Mouse (Mus musculus) testis, adult 2 months (tissue): ENCODE measurements around the gene Mtch1. TPM values are rescaled to one million over a fixed set of nuclear protein-coding genes. Genes with fewer than 3 reads are reported as not detected.

Experiments
- H3K27ac ChIP-seq: fragments of 200-500 bp; 2 replicates; pipeline ENCODE4 v1.5.1; 2012; ENCODE audit warnings: low read depth, low read length; ENCODE audit not compliant: control insufficient read depth, insufficient read depth
- H3K27me3 ChIP-seq: fragments of 200-500 bp; 2 replicates; pipeline ENCODE4 v1.6.1; 2012; ENCODE audit warnings: mild to moderate bottlenecking, low read length, moderate library complexity; ENCODE audit not compliant: control insufficient read depth, insufficient read depth
- H3K36me3 ChIP-seq: fragments of 200-500 bp; 2 replicates; pipeline ENCODE4 v1.6.1; 2012; ENCODE audit warnings: mild to moderate bottlenecking, low read length; ENCODE audit not compliant: control insufficient read depth, insufficient read depth
- H3K4me1 ChIP-seq: fragments of 200-500 bp; 2 replicates; pipeline ENCODE4 v1.6.1; 2012; ENCODE audit warnings: low read length; ENCODE audit not compliant: control insufficient read depth, insufficient read depth
- H3K4me3 ChIP-seq: fragments of 200-500 bp; 2 replicates; pipeline ENCODE4 v1.5.1; 2012; ENCODE audit warnings: low read depth, mild to moderate bottlenecking, low read length, moderate library complexity, mixed read lengths; ENCODE audit not compliant: control insufficient read depth
- CTCF ChIP-seq: fragments of 200-500 bp; IDR thresholded peaks from 2 replicates; pipeline ENCODE4 v1.5.1; 2012; ENCODE audit warnings: low read depth, mild to moderate bottlenecking, inconsistent platforms, low read length, moderate library complexity; ENCODE audit not compliant: control insufficient read depth, insufficient read depth, insufficient replicate concordance
- POLR2A ChIP-seq: fragments of 200-500 bp; IDR thresholded peaks from 2 replicates; pipeline ENCODE4 v1.6.1; 2012; ENCODE audit warnings: low read depth, mild to moderate bottlenecking, inconsistent platforms, low read length, moderate library complexity; ENCODE audit not compliant: control insufficient read depth
- polyA plus RNA-seq: library from polyadenylated mRNA; depleted of rRNA; stranded (reverse); fragments of >200 nt; gene quantifications from 2 replicates; pipeline ENCODE4 v1.2.3, GENCODE M21; 2012

The Mtch1 gene
- polyA plus RNA-seq, 1 experiment: 43.5 TPM

DNA sequence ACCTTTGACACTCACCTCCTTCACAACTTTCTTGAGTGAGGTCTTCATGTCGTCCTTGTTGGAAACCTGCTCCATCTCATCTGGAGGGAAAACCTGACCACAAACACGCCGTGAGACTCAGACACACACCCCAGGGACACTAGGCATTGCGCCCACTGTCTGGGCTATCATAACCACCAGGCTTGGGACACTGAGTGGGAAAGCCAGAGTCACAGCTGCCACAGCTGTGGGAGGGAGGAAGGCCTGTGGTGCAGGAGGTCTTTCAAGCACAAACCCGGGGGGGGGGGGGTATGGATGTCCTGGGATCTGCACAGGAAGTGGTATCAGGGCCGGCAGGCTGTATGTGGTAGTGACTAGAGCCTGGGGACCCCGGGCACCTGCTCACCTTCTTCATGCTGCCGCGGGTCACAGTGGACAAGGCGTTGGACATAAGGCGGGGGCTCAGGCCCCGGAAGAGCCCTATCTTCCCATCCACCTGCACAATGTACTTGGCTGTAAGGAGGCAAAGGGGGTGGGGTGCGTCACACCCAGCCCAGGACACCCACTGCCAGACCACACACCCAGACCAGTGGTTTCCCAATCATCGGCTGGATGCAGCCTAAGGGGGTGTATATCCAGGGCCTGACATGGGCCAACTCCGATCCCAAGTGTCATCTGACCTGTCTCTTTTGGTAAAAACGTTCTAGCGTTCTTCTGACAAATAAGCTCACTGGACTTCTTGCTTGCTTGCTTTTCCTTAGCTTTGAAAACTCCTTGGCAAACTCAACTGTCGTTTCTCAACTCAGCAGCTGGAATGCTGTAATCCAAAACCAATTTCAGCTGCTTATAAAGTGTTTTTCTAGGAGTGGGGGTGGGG is 7.1 kb downstream of the Mtch1 start:
- Histone ChIP-seq H3K4me1 (peaks cover 17% of the 10 kb centered on the region), H3K27ac (no peak overlapping the region), H3K36me3 (no peaks in the 10 kb centered on the region), H3K27me3 (no peaks in the 10 kb centered on the region), H3K4me3 (no peak overlapping the region)
- no peak for TF ChIP-seq POLR2A
- TF ChIP-seq CTCF: no peak

DNA sequence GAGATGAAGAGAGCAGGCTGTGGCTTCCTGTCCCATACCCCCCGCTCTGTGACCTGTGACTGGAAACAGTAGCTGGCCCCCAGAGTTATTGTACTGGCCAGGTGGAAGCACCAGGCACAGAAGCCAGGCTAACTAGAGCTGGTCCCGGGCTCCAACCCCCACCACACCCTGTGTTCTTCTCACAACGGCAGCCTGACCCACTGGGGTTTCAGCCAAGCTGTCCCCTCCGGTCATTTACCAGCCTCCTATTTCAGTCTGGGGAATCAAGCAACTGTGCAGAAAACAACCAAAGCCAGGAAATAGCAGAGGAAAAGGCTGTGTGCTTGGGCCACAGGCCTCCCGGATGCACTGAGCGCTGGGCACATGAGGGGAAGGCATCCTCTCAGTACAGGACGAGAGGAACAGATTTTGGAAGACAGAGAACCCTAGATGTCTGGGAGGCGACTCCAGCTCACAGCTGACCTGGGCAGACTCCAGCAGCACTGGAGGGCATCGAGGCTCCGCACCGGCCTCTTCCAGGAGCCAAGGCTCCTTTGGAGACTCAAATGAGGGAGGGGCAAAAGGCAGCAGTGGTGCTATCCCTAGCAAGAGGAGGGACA is 8.5 kb downstream of the Mtch1 start:
- Histone ChIP-seq H3K27ac (no peak overlapping the region), H3K36me3 (no peaks in the 10 kb centered on the region), H3K27me3 (no peaks in the 10 kb centered on the region), H3K4me1 (peaks cover 13% of the 10 kb centered on the region), H3K4me3 (no peak overlapping the region)
- TF ChIP-seq CTCF (no peak), POLR2A (no peak)

DNA sequence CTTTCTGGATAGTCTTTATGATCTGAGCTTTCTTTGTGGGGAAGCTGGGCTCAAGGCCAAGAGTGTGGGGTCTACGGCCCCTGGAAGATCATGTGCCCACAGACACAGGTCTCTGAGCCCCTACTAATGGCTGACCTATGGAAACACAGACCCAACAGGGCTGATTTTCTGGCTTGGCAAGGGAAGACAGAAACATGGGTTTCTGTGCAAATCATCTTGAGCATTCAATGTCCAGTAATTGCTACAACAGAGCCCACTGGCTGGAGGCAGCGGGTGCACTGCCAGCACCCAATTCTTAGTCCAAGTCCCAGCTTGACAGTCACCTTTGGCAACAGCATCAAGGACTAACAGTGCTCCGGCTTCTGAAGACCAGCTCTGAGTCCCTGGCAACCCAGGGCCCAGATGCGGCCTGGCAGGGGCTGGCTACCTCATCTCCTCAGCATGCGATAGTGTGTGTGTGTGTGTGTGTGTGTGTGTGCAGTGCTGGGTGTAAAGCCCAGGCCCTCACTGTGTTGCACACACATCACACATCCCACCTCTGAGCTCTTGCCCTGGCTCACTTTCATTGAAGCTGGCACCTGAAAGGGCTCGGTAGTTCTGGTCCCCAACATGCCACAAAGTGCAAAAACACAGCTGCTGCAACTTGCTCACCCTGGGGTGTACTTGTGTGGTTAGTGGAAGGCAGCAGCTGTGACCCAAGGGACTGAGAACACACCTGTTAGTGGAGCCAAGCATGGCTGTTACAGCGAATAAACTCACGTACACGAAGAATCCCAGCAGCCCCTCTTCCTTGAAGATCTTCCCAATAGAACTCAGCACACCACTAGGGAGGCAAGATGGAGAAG is 9.5 kb downstream of the Mtch1 start:
- H3K36me3 ChIP-seq: no peaks in the 10 kb centered on the region
- TF ChIP-seq CTCF (no peak), POLR2A (no peak)

DNA sequence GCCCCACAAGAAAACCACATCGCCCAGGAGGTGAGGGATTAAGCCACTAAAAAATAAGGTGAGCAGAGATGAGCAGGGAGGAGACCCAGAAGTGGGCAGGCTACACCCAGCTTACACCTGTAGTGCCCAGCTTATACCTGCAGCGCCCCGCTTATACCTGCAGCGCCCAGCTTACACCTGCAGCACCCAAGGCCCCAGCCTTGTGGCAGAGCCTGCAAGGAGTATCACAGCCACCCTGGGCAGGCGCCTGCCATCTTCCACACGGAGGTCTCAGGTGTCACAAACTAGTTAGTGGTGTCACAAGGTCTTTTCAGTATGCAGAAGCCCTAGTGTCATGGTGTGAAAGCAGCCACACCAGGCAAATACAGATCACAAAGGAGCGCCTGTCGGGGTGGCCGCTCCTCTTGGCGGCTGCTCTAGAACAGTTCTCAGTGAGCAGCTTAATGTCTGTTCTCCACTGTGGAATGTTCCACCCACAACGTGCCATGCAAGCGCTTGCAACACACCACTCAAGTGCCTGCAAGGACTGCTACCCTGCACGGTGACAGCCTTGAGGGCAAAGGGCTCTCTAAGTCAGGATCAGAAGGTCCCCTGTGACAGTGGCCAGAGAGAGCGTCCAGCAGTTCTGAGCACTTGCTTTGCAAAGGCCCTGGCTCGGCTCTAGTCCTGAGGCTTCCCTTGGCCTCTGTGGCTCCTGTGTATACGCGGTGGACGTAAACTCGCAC is 11.3 kb downstream of the Mtch1 start:
- no peak for TF ChIP-seq CTCF
- Histone ChIP-seq H3K27me3 (no peaks in the 10 kb centered on the region), H3K4me1 (no peaks in the 10 kb centered on the region), H3K27ac (no peak overlapping the region), H3K36me3 (no peaks in the 10 kb centered on the region), H3K4me3 (no peak overlapping the region)

More for the DNA sequence above, 9.5 kb downstream of the Mtch1 start:
- Histone ChIP-seq H3K4me1 (peaks cover 13% of the 10 kb centered on the region), H3K27me3 (no peaks in the 10 kb centered on the region), H3K4me3 (no peak overlapping the region), H3K27ac (no peak overlapping the region)

DNA sequence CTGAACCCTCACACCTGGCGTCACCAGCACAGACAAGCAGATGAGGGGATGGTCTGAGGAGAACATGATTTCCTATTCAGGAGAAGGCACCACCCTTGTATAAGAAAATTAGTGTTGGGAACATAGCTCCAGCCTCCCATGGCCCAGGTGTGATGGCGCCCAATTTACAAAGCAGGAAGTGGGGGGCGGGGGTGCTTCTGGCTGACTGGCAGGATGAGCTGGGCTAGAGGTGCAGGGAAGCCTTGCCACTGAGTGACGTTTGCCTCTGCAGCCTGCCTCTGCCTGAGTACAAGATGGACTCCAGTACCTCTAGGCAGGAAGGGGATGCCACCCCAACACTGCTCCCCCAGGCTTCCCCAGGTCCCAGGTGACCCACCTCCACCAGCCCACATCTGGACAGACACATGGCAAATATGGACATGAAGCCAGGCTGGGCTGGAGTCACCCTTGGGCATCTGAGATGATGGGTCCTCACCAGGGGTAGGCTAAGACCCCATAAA is 15.5 kb downstream of the Mtch1 start:
- no peaks in the 10 kb centered on the region for H3K36me3 ChIP-seq
- H3K27me3 ChIP-seq: no peaks in the 10 kb centered on the region
- TF ChIP-seq CTCF (no peak), POLR2A (no peak)
- H3K27ac ChIP-seq: no peak overlapping the region
- peaks cover 13% of the 10 kb centered on the region for H3K4me1 ChIP-seq
- no peak overlapping the region for H3K4me3 ChIP-seq

DNA sequence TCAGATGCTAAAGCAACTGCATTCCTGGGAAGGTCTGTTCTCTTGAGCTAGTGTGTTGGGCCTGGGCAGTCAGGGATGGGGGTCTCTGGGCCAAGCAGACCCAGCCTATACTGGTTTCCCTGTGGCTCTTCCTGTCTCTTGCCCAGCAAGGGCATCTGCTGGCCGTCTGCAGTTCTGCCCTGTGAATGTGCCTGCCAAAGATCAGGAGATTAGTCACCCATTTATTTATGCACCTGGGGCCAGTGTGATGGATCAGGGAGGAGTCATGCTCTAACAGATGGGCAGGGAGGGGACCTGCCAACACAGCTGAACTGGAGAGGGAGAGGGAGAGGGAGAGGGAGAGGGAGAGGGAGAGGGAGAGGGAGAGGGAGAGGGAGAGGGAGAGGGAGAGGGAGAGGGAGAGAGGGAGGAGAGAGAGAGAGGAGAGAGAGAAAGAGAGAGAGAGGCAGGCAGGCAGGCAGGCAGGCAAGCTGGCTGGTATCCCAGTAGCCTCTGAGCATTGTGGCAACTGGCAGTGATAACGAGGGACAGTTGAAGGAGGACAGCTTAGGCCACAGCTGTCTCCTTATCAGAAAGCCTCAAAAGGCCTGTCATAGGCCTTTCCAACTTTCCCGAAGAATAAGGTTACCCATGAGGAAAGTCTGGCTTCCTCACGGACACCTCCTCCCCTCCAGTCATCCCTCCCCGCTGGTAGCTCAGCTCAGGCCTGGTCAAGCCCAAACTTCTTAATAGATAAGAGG is 16.9 kb downstream of the Mtch1 start:
- H3K27me3 ChIP-seq: no peaks in the 10 kb centered on the region
- no peak for TF ChIP-seq POLR2A
- no peak for TF ChIP-seq CTCF
- no peak overlapping the region for H3K4me3 ChIP-seq
- no peak overlapping the region for H3K27ac ChIP-seq
- peaks cover 25% of the 10 kb centered on the region for H3K4me1 ChIP-seq
- no peaks in the 10 kb centered on the region for H3K36me3 ChIP-seq
